Mouse (Mus musculus) adrenal gland, postnatal 25 days (tissue): ENCODE data around the gene Ccdc138. TPM values are rescaled to one million over a fixed set of nuclear protein-coding genes. Genes with fewer than 3 reads are reported as not detected.

ENCODE experiments used
- total RNA-seq: library from RNA; stranded (reverse); gene quantifications from 2 replicates; pipeline ENCODE4 v1.2.3, GENCODE M21; 2021

Ccdc138 gene
- total RNA-seq, 1 experiment from 2014 or later: 4.9 TPM

Other genes starting within 250 kb of the Ccdc138 start
- gene Gcc2, start 242.5 kb upstream of the Ccdc138 start, total RNA-seq: 26.8 and 65.0 TPM in 2 replicates
- gene Lims1, start 174.5 kb upstream of the Ccdc138 start, total RNA-seq: 46.8 and 69.7 TPM in 2 replicates
- gene Ranbp2, start 51.0 kb upstream of the Ccdc138 start, total RNA-seq: 69.2 and 73.2 TPM in 2 replicates
- 0.21 and 0.24 TPM in 2 replicates for gene Edar, start 177.7 kb downstream of the Ccdc138 start, total RNA-seq
- not detected in 2 replicates for gene Gm17542, start 220.3 kb downstream of the Ccdc138 start, total RNA-seq